Mouse (Mus musculus) ES-Bruce4 (cell line): ENCODE results near the gene Fgfr2. TPM values are rescaled to one million over a fixed set of nuclear protein-coding genes. Genes with fewer than 3 reads are reported as not detected.

Experiments used
- H3K27ac ChIP-seq: 2 replicates; pipeline ENCODE4 v1.5.1; 2012; ENCODE audit warnings: low read length, inconsistent platforms; ENCODE audit not compliant: insufficient read depth
- H3K27me3 ChIP-seq: 2 replicates; pipeline ENCODE4 v1.6.1; 2012; ENCODE audit warnings: mild to moderate bottlenecking, low read length, inconsistent platforms; ENCODE audit not compliant: control insufficient read depth, poor library complexity, insufficient read depth, severe bottlenecking
- H3K36me3 ChIP-seq: 2 replicates; pipeline ENCODE4 v1.6.1; 2012; ENCODE audit warnings: inconsistent platforms, mild to moderate bottlenecking, low read length, moderate library complexity; ENCODE audit not compliant: control insufficient read depth, poor library complexity, insufficient read depth, severe bottlenecking
- H3K4me1 ChIP-seq: one replicate; pipeline ENCODE4 v1.8.1; 2011; ENCODE audit warnings: low read length; ENCODE audit not compliant: control insufficient read depth, insufficient read depth
- H3K4me3 ChIP-seq: 2 replicates; pipeline ENCODE4 v1.5.1; 2011; ENCODE audit warnings: low read depth, mild to moderate bottlenecking, low read length
- H3K9ac ChIP-seq: 2 replicates; pipeline ENCODE4 v1.6.1; 2012; ENCODE audit warnings: low read depth, mild to moderate bottlenecking, inconsistent platforms; ENCODE audit not compliant: poor library complexity, severe bottlenecking
- H3K9me3 ChIP-seq: replicated peaks from 2 replicates; pipeline ENCODE4 v1.6.1; 2012; ENCODE audit warnings: mild to moderate bottlenecking, low read length, inconsistent platforms; ENCODE audit not compliant: control insufficient read depth, poor library complexity, insufficient read depth, severe bottlenecking
- CTCF ChIP-seq: IDR thresholded peaks from one replicate; pipeline ENCODE4 v1.8.1; 2011; ENCODE audit warnings: low read depth, low read length
- EP300 ChIP-seq: IDR thresholded peaks from 2 replicates; pipeline ENCODE4 v1.6.1; 2011; ENCODE audit warnings: low read depth, low read length; ENCODE audit not compliant: insufficient read depth
- POLR2A ChIP-seq: IDR thresholded peaks from one replicate; pipeline ENCODE4 v1.8.1; 2011; ENCODE audit warnings: low read length; ENCODE audit not compliant: insufficient read depth
- polyA plus RNA-seq: library from polyadenylated mRNA; stranded (reverse); fragments of >200 nt; gene quantifications from 2 replicates; pipeline ENCODE4 v1.2.4, GENCODE M21; 2011; ENCODE audit warnings: low read depth; ENCODE audit not compliant: missing spikeins, insufficient read depth, insufficient read length

Gene Fgfr2
- polyA plus RNA-seq, 1 experiment, result 34.8 TPM

DNA sequence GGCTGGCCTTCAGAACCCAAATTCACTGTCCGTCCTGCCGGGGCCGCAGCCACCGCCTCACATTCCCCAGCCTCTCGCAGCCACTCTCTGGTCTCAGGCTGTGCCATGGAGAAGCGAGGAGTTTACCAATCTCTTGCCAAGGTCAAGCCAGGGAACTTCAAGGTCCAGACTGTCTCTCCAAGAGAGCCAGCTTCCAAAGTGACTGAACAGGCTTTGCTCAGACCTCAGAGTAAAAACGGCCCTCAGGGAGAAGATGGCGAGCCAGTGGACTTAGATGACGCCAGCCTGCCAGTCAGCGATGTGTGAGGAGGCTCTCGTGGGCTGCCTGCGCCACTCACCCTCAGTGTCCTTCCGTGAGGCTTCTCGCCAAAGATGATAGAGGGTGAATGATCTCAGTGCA is 2212.3 kb downstream of the Fgfr2 start:
- H3K36me3 ChIP-seq, result peaks cover 8% of the 10 kb centered on the region
- no peaks in the 10 kb centered on the region for H3K4me1 ChIP-seq
- TF ChIP-seq CTCF (no peak), EP300 (no peak), POLR2A (no peak)
- H3K4me3 ChIP-seq, result no peak overlapping the region
- H3K9me3 ChIP-seq, result no peaks in the 10 kb centered on the region
- no peaks in the 10 kb centered on the region for H3K27me3 ChIP-seq
- H3K27ac ChIP-seq, result no peak overlapping the region
- no peak overlapping the region for H3K9ac ChIP-seq

DNA sequence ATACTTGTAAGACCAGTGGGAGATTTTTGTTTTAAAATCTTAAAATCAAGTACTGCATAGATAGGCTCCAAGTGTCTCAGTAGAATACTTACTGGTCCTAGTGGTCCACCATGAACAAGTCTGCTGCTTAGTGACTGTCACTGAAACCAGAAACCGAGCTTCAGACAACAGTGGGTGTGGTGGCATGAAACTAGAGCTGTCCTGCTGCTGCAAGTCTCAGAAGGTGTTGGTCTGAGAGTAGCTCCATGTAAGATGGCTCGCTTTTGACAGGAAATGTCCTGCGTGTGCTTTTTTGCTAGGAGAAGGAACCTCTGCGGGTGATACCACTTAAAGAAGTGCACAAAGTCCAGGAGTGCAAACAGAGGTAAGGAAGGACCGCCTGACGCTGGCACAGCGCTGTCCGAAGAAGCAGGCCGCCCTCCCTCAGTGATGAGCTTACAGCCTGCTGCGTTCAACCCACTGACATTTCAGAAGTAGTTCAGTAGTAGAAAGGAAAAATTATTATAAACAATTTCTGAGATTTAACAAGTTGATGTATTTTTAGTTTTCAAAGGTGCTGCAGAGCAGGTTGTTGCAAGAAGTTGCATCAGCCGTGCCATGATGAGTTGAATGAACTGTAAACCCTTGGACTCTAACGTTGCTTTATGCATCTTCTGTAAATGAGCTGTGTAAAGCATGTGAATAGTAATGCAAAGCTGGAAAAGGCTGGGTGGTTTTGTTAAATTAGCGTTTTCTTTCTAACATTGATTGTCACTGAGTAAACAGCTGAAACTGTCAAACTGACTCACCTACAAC is 2218.4 kb downstream of the Fgfr2 start:
- no peaks in the 10 kb centered on the region for H3K27me3 ChIP-seq
- no peak overlapping the region for H3K27ac ChIP-seq
- no peaks in the 10 kb centered on the region for H3K4me1 ChIP-seq
- TF ChIP-seq POLR2A, result no peak
- no peak for TF ChIP-seq EP300
- no peak overlapping the region for H3K4me3 ChIP-seq
- no peaks in the 10 kb centered on the region for H3K9me3 ChIP-seq
- no peak overlapping the region for H3K9ac ChIP-seq
- peaks cover 21% of the 10 kb centered on the region for H3K36me3 ChIP-seq

DNA sequence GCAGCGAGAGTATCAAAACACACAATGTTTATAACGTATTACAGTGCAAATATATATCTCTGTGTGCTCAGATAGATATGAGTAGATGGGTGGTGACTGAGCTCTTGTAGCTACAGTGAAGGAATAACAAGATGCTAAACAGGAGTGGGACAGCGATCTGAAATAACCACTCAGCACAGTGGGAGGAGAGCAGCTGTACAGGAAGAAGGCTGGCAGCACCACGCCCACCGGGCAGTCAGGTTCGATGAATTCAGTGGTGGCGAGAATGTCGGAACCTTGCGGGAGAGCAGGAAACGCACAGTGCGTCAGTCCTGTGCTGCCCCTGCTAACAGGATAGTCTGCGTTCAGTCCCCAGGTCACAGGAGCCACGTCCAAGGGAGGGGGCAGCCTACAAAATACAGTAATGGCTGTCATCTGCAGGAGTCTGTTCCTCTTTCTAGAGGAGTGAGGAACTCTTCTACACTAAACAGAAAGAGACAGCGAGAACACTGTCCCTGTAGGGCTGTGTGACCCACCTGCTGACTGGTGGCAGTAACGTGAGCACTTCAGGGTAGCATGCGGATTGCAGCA is 2219.6 kb downstream of the Fgfr2 start:
- H3K4me1 ChIP-seq, result no peaks in the 10 kb centered on the region
- no peak overlapping the region for H3K27ac ChIP-seq
- H3K9me3 ChIP-seq, result no peaks in the 10 kb centered on the region
- peaks cover 22% of the 10 kb centered on the region for H3K36me3 ChIP-seq
- no peaks in the 10 kb centered on the region for H3K27me3 ChIP-seq
- H3K4me3 ChIP-seq, result no peak overlapping the region
- TF ChIP-seq CTCF, result no peak
- no peak for TF ChIP-seq EP300
- TF ChIP-seq POLR2A, result no peak
- no peak overlapping the region for H3K9ac ChIP-seq

DNA sequence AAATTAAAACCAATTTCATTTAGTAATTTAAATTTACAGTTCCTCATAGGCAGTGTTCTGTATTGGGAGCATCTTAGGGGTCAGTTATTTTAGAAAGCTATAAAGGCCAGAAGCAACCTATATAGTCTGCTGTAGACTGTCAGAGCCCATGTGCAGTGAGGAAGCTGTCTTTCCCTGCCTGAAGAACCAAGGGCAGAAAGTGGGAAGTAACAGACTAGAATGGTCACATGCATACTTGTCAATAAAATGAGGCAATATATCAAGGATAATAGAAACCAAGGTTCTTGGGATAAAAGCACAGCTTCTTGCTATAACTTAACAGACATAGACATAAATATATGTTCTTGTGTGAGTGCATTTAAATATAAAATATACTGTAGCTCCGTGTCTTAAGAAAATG is 2220.2 kb downstream of the Fgfr2 start:
- Histone ChIP-seq H3K9ac (no peak overlapping the region), H3K36me3 (peaks cover 18% of the 10 kb centered on the region), H3K27me3 (no peaks in the 10 kb centered on the region), H3K27ac (no peak overlapping the region), H3K9me3 (no peaks in the 10 kb centered on the region), H3K4me3 (no peak overlapping the region), H3K4me1 (no peaks in the 10 kb centered on the region)
- TF ChIP-seq POLR2A (no peak), EP300 (no peak), CTCF (no peak)

DNA sequence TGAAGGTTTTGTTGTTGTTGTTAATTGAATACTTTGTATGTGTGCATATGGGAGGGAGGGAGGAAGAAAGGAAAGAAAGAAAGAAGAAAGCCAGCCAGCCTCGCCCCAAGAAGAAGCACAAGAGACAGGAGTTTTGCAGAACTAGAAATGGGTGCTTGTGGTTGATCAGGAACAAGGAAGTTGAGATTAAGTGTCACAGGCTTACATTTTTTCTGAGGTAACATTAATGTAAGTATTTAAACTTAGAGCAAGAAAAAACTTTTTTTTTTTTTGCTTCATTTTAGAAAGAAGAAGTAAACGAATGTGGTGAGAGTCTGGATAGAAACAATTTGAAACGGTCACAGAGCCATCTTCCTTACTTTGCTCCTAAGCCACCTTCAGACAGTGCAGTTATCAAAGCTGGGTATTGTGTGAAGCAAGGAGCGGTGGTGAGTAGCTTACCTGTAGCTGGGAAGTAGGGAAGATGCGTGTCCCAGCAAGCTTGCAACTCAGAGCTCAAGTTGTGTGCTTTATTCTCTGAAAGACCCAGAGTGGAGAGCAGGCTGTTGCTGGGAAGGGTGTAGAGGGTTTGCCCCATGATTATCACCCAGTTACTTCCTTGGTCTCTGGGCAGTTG is 2222.8 kb downstream of the Fgfr2 start:
- no peak overlapping the region for H3K9ac ChIP-seq
- H3K27me3 ChIP-seq, result no peaks in the 10 kb centered on the region
- H3K36me3 ChIP-seq, result peaks cover 27% of the 10 kb centered on the region
- no peak overlapping the region for H3K27ac ChIP-seq
- no peaks in the 10 kb centered on the region for H3K9me3 ChIP-seq
- H3K4me3 ChIP-seq, result no peak overlapping the region
- no peaks in the 10 kb centered on the region for H3K4me1 ChIP-seq
- TF ChIP-seq EP300, result no peak

DNA sequence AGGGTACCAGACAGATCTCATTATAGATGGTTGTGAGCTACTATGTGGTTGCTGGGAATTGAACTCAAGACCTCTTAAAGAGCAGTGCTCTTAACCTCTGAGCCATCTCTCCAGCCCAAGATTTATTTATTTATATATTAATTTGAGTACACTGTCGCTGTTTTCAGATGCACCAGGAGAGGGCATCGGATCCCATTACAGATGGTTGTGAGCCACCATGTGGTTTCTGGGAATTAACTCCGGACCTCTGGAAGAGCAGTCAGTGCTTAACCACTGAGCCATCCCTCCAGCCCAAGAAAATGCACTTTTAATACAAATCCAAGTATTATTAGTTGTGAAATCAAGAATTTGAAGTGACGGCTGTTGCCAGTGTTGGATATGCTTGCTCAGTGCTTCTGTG is 2224.8 kb downstream of the Fgfr2 start:
- no peak for TF ChIP-seq POLR2A
- TF ChIP-seq EP300, result no peak
- TF ChIP-seq CTCF, result no peak
- H3K36me3 ChIP-seq, result peaks cover 22% of the 10 kb centered on the region
- no peak overlapping the region for H3K9ac ChIP-seq

More for the DNA sequence above, 2224.8 kb downstream of the Fgfr2 start:
- Histone ChIP-seq H3K27ac (no peak overlapping the region), H3K4me3 (no peak overlapping the region), H3K27me3 (no peaks in the 10 kb centered on the region), H3K9me3 (no peaks in the 10 kb centered on the region), H3K4me1 (no peaks in the 10 kb centered on the region)
